Mouse (Mus musculus) ES-Bruce4 (cell line): ENCODE data around the gene Lin7c. TPM values are rescaled to one million over a fixed set of nuclear protein-coding genes. Genes with fewer than 3 reads are reported as not detected.

ENCODE experiments used
- H3K27ac ChIP-seq: 2 replicates; pipeline ENCODE4 v1.5.1; 2012; ENCODE audit warnings: low read length, inconsistent platforms; ENCODE audit not compliant: insufficient read depth
- H3K27me3 ChIP-seq: 2 replicates; pipeline ENCODE4 v1.6.1; 2012; ENCODE audit warnings: mild to moderate bottlenecking, low read length, inconsistent platforms; ENCODE audit not compliant: control insufficient read depth, poor library complexity, insufficient read depth, severe bottlenecking
- H3K36me3 ChIP-seq: 2 replicates; pipeline ENCODE4 v1.6.1; 2012; ENCODE audit warnings: inconsistent platforms, mild to moderate bottlenecking, low read length, moderate library complexity; ENCODE audit not compliant: control insufficient read depth, poor library complexity, insufficient read depth, severe bottlenecking
- H3K4me1 ChIP-seq: one replicate; pipeline ENCODE4 v1.8.1; 2011; ENCODE audit warnings: low read length; ENCODE audit not compliant: control insufficient read depth, insufficient read depth
- H3K4me3 ChIP-seq: 2 replicates; pipeline ENCODE4 v1.5.1; 2011; ENCODE audit warnings: low read depth, mild to moderate bottlenecking, low read length
- H3K9ac ChIP-seq: 2 replicates; pipeline ENCODE4 v1.6.1; 2012; ENCODE audit warnings: low read depth, mild to moderate bottlenecking, inconsistent platforms; ENCODE audit not compliant: poor library complexity, severe bottlenecking
- H3K9me3 ChIP-seq: replicated peaks from 2 replicates; pipeline ENCODE4 v1.6.1; 2012; ENCODE audit warnings: mild to moderate bottlenecking, low read length, inconsistent platforms; ENCODE audit not compliant: control insufficient read depth, poor library complexity, insufficient read depth, severe bottlenecking
- CTCF ChIP-seq: IDR thresholded peaks from one replicate; pipeline ENCODE4 v1.8.1; 2011; ENCODE audit warnings: low read depth, low read length
- EP300 ChIP-seq: IDR thresholded peaks from 2 replicates; pipeline ENCODE4 v1.6.1; 2011; ENCODE audit warnings: low read depth, low read length; ENCODE audit not compliant: insufficient read depth
- POLR2A ChIP-seq: IDR thresholded peaks from one replicate; pipeline ENCODE4 v1.8.1; 2011; ENCODE audit warnings: low read length; ENCODE audit not compliant: insufficient read depth
- polyA plus RNA-seq: library from polyadenylated mRNA; stranded (reverse); fragments of >200 nt; gene quantifications from 2 replicates; pipeline ENCODE4 v1.2.4, GENCODE M21; 2011; ENCODE audit warnings: low read depth; ENCODE audit not compliant: missing spikeins, insufficient read depth, insufficient read length

Gene Lin7c
- polyA plus RNA-seq, 1 experiment: 139 TPM

DNA sequence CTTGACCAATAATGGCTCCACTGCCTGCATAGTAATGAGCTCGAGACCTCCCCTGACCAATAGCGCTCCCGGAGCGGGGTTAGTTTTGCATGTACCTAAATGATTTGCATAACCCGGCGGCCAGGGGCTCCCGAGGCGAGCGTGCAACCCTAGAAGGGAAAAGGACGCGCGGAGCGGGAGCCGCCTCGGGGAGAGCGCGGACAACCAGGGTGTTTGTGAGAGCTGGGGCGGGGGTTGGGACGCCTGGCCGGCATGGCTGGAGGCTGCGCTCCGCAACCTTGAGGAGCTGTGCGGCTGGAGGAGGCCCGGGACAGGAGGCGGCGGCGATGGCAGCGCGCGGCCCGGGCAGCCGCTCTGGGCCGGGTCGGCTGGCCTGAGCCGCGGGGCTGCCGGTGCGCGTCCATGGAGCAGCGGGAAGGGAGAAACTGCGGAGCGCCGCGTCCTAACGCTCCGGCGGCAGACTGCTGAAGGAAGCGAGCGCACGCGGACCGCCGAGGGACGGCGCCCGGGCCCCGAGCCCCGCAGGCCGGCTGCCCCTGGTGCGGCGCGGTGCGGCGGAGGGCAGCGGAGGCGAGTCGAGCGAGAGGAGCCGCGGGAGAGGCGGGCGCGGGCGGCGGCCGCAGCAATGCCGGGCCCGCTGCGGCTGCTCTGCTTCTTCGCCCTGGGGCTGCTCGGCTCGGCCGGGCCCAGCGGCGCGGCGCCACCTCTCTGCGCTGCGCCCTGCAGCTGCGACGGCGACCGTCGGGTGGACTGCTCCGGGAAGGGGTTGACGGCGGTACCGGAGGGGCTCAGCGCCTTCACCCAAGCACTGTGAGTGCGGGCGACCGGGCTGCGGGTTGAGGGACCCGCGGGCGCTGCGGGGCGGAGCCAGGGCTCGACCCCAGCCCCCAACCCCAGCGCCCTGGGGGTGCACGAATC, 27.1 kb downstream of the Lin7c start, which contains the start of gene Lgr4:
TSS of gene Lgr4 (plus strand) at position 152 of the 918 bp plus-strand sequence.
- Histone ChIP-seq H3K27ac (peak within 1 kb of the TSS; percentile 91), H3K9ac (peak within 1 kb of the TSS; percentile 95), H3K4me1 (no peaks in the 10 kb centered on the region), H3K9me3 (no peaks in the 10 kb centered on the region), H3K27me3 (no peaks in the 10 kb centered on the region), H3K36me3 (peaks cover 10% of the 10 kb centered on the region; the same call in 1 of the 2 replicates), H3K4me3 (peak within 1 kb of the TSS; percentile 76)
- TF ChIP-seq EP300 (no peak), CTCF (no peak), POLR2A (peak; percentile 20)

DNA sequence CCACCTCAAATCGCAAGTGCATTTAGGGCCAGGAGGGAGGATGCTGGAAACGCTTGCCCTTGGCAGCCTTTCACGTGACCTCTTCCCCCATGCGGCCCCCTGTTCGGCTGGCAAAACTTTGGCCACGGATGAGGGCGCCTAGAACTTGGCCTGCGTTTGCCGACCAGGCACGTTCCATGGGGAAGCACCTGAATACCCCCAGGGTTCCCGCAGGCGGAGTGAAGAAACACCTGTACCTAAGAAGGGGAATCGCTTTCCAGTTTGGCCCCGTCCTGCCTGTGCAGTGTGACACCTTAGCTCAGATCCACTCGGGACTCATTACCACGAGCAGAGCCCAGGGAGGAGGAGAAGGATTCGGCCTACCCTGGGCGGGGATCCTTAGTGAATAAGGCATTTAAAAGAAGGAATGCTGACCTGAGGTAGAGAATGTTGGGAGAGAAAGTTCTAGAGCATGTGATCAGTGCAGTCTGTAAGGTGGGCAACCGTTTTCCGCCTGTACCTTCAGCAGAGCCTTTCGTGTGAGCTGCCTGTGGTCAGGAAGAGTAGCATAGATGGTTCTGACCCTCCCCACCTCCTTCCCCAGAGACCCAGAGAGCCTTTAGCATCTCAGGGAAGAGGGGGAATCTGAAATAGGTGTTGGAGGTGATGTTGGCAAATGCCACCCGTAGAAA, 28.1 kb downstream of the Lin7c start:
- Histone ChIP-seq H3K4me3 (peak overlapping the region; percentile 76), H3K9me3 (no peaks in the 10 kb centered on the region), H3K27me3 (no peaks in the 10 kb centered on the region), H3K36me3 (peaks cover 10% of the 10 kb centered on the region; the same call in 1 of the 2 replicates), H3K27ac (no peak overlapping the region), H3K9ac (peak overlapping the region; percentile 95), H3K4me1 (no peaks in the 10 kb centered on the region)
- no peak for TF ChIP-seq EP300
- TF ChIP-seq CTCF: no peak
- no peak for TF ChIP-seq POLR2A

DNA sequence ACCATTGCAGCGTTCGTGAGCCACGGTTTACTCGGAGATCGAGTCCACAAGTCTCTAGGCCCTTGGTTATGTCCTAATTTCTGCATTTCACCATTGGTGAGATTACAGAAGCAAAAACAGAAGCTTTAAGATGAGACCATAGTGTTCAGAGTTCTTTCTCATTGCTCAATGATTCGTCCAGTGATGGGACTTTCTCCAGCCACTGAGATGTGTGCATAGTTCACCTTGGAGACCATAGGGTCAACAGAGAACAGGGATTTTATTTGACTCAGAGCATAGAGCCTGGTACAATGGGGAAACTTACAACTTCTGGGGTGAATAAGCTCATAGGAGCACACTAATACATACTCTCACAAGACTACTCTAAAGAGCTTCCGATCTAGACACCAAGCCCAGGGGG, 29.8 kb downstream of the Lin7c start:
- TF ChIP-seq POLR2A (no peak), CTCF (no peak), EP300 (no peak)
- Histone ChIP-seq H3K4me3 (no peak overlapping the region), H3K4me1 (peaks cover 1% of the 10 kb centered on the region), H3K27ac (no peak overlapping the region), H3K27me3 (no peaks in the 10 kb centered on the region), H3K9ac (0 out of 2 replicates have a peak overlapping the region, but pooled peaks have one; percentile 14), H3K36me3 (peaks cover 10% of the 10 kb centered on the region; the same call in 1 of the 2 replicates), H3K9me3 (no peaks in the 10 kb centered on the region)

DNA sequence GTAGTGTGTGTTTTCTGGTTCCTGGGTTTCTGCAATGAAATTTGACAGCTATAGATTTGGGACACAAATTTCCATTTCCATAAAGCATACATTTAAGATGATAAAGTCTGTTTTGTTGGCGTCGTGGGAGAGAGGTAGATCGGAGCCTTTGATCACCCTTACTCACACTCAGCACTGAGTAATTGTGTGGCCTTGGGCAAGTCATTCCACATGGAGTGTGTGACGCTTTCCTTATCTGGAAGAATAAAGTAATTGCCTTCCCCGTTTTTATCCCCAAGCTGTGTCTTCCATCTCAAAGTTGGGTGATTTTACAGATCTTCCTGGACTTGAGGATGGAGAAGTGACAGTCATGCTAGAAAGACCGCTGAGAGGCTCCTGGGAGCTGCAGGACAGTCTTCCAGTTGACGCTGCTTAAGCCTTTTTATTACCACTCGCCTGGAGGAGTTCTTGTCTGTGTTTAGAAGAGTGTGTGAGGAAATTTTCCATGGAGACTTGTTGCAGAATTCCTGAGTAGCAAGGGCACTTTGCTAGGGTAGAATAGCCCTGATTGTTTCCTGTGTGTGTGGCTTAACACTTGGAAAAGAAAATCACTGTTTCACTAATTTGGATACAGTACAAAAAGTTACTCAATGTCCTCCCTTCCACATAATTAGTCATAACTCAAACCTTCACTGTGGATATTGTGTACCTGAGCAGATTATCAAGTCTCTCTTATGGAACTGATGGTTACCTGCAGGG, 30.8 kb downstream of the Lin7c start:
- H3K9ac ChIP-seq: no peak overlapping the region
- no peaks in the 10 kb centered on the region for H3K27me3 ChIP-seq
- peaks cover 1% of the 10 kb centered on the region for H3K4me1 ChIP-seq
- no peaks in the 10 kb centered on the region for H3K9me3 ChIP-seq
- no peak overlapping the region for H3K4me3 ChIP-seq
- no peak overlapping the region for H3K27ac ChIP-seq
- TF ChIP-seq CTCF: no peak
- TF ChIP-seq EP300: no peak
- no peak for TF ChIP-seq POLR2A
- peaks cover 17% of the 10 kb centered on the region; the same call in 1 of the 2 replicates for H3K36me3 ChIP-seq

DNA sequence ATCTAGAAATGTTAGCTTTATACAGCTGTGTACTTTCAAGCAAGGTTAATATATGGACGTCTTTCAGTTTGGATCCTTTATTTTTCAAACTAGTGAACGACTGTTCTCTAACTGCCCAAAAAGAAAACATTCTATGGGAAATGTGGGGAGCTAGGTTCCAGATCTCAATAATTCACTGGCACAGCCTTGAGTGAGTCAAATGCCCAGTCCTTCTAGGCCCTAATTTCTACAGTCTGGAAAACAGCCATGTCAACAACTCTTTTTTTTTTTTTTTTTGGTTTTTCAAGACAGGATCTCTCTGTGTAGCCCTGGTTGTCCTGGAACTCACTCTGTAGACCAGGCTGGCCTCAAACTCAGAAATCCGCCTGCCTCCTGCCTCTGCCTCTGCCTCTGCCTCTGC, 31.7 kb downstream of the Lin7c start:
- Histone ChIP-seq H3K27me3 (no peaks in the 10 kb centered on the region), H3K9me3 (no peaks in the 10 kb centered on the region), H3K4me3 (no peak overlapping the region), H3K36me3 (peaks cover 17% of the 10 kb centered on the region; the same call in 1 of the 2 replicates), H3K9ac (no peak overlapping the region), H3K4me1 (peaks cover 1% of the 10 kb centered on the region), H3K27ac (no peak overlapping the region)
- TF ChIP-seq POLR2A (no peak), CTCF (no peak), EP300 (no peak)
